Comparison of ENCODE assay signal across 8 mouse cellular contexts in the genomic region with DNA sequence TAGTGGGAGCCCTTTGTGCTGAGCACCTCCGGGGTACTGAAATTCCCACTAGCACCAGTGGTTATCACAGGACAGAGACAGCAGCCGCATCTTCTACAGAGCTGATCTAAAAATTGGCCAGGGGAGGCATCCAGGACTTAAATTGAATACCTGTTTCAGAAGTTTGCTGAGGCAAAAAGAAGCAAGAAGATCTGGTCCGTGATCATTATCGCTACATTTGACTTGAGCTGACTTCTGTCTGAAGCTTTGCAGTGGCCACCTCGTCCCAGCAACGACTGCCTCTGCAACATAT.
DNase-seq lines count a peak whose midpoint lies in the region; ATAC-seq and TF ChIP-seq lines count a peak whose summit lies in the region.

No protein-coding gene starts in this region.

- WGBS in kidney, embryonic 15.5 days, result 27% methylated on average over 6 of the region's 6 CpGs
- WGBS in kidney, adult 2 months, result 31% methylated on average over 6 of the region's 6 CpGs
- WGBS in embryonic facial prominence, embryonic 13.5 days, result 17% methylated on average over 6 of the region's 6 CpGs
- 16% methylated on average over 6 of the region's 6 CpGs for WGBS in hindbrain, postnatal 0 days
- 19% methylated on average over 6 of the region's 6 CpGs for WGBS in midbrain, postnatal 0 days

- no peak for DNase-seq in kidney, adult 2 months
- peak; percentile 23 for DNase-seq in hindbrain, postnatal 0 days (ENCODE audit: low spot score)
- no peak for DNase-seq in midbrain, postnatal 0 days (ENCODE audit: low spot score)
- no peak for DNase-seq in testis, postnatal 14 days (ENCODE audit: low spot score)
- DNase-seq in embryo, embryonic 11 days, result no peak

- no peak for TF ChIP-seq CTCF in kidney, adult 2 months (conservative IDR thresholded peaks at IDR 0.05; ENCODE audit: insufficient read depth, insufficient read length, low read depth, low read length)
- TF ChIP-seq CTCF in hindbrain, postnatal 0 days (IDR thresholded peaks at IDR 0.05; ENCODE audit: low read depth), result no peak
- no peak for TF ChIP-seq CTCF in midbrain, postnatal 0 days (IDR thresholded peaks at IDR 0.05)

- no peak overlapping the region for H3K9ac ChIP-seq in kidney, embryonic 15.5 days
- peak overlapping the region; percentile 69; the same call in 1 of the 2 replicates for H3K9ac ChIP-seq in embryonic facial prominence, embryonic 13.5 days
- no peak overlapping the region for H3K9ac ChIP-seq in hindbrain, postnatal 0 days (replicated peaks; ENCODE audit: low read length)
- H3K9ac ChIP-seq in midbrain, postnatal 0 days (replicated peaks; ENCODE audit: low read length, poor library complexity, severe bottlenecking), result no peak overlapping the region

- TF ChIP-seq POLR2A in kidney, adult 2 months (IDR thresholded peaks at IDR 0.05; ENCODE audit: low read depth, low read length), result no peak

- H3K4me2 ChIP-seq in kidney, embryonic 15.5 days, result peak overlapping the region; percentile 77
- H3K4me2 ChIP-seq in embryonic facial prominence, embryonic 13.5 days, result peak overlapping the region; percentile 79
- peak overlapping the region; percentile 76 for H3K4me2 ChIP-seq in hindbrain, postnatal 0 days (ENCODE audit: low read depth, low read length)
- H3K4me2 ChIP-seq in midbrain, postnatal 0 days (ENCODE audit: low read depth, low read length, poor library complexity, severe bottlenecking), result peak overlapping the region; percentile 62

- H3K4me1 ChIP-seq in kidney, embryonic 15.5 days, result peaks cover 33% of the 10 kb centered on the region
- H3K4me1 ChIP-seq in kidney, adult 2 months (ENCODE audit: control insufficient read depth, insufficient read depth, low read length), result peaks cover 8% of the 10 kb centered on the region; the same call in 1 of the 2 replicates
- peaks cover 21% of the 10 kb centered on the region for H3K4me1 ChIP-seq in embryonic facial prominence, embryonic 13.5 days
- peaks cover 14% of the 10 kb centered on the region for H3K4me1 ChIP-seq in hindbrain, postnatal 0 days (ENCODE audit: insufficient read depth, low read length)
- H3K4me1 ChIP-seq in midbrain, postnatal 0 days (ENCODE audit: insufficient read depth, low read length), result peaks cover 8% of the 10 kb centered on the region

- peak overlapping the region; percentile 93 for H3K27ac ChIP-seq in kidney, embryonic 15.5 days
- no peak overlapping the region for H3K27ac ChIP-seq in kidney, adult 2 months (ENCODE audit: insufficient read depth, low read depth, low read length)
- H3K27ac ChIP-seq in embryonic facial prominence, embryonic 13.5 days, result peak overlapping the region; percentile 88
- no peak overlapping the region for H3K27ac ChIP-seq in hindbrain, postnatal 0 days
- H3K27ac ChIP-seq in midbrain, postnatal 0 days (ENCODE audit: low read depth, low read length), result no peak overlapping the region

- no peaks in the 10 kb centered on the region for H3K9me3 ChIP-seq in kidney, embryonic 15.5 days (replicated peaks)
- H3K9me3 ChIP-seq in embryonic facial prominence, embryonic 13.5 days, result no peaks in the 10 kb centered on the region
- no peaks in the 10 kb centered on the region for H3K9me3 ChIP-seq in hindbrain, postnatal 0 days (ENCODE audit: low read length)
- H3K9me3 ChIP-seq in midbrain, postnatal 0 days (ENCODE audit: low read length), result no peaks in the 10 kb centered on the region

- H3K36me3 ChIP-seq in kidney, embryonic 15.5 days, result no peaks in the 10 kb centered on the region
- no peaks in the 10 kb centered on the region for H3K36me3 ChIP-seq in kidney, adult 2 months (ENCODE audit: control insufficient read depth, insufficient read depth, low read length)
- H3K36me3 ChIP-seq in embryonic facial prominence, embryonic 13.5 days, result no peaks in the 10 kb centered on the region
- H3K36me3 ChIP-seq in hindbrain, postnatal 0 days (ENCODE audit: insufficient read depth, low read length), result no peaks in the 10 kb centered on the region
- no peaks in the 10 kb centered on the region for H3K36me3 ChIP-seq in midbrain, postnatal 0 days (ENCODE audit: insufficient read depth, low read length)

- ATAC-seq in kidney, embryonic 15.5 days (replicated peaks; ENCODE audit: low FRiP score), result no peak
- ATAC-seq in embryonic facial prominence, embryonic 13.5 days (ENCODE audit: insufficient number of reproducible peaks, insufficient read depth, low FRiP score, low TSS enrichment, low read depth), result no peak
- no peak for ATAC-seq in hindbrain, postnatal 0 days
- ATAC-seq in midbrain, postnatal 0 days (ENCODE audit: low FRiP score), result no peak
- no peak for ATAC-seq in erythroblast, adult 5-6 weeks (replicated peaks; ENCODE audit: low FRiP score, poor library complexity, severe bottlenecking)

- no peaks in the 10 kb centered on the region; the same call in 1 of the 2 replicates for H3K27me3 ChIP-seq in kidney, embryonic 15.5 days
- no peaks in the 10 kb centered on the region for H3K27me3 ChIP-seq in kidney, adult 2 months (replicated peaks; ENCODE audit: control insufficient read depth, insufficient read depth, low read length)
- H3K27me3 ChIP-seq in embryonic facial prominence, embryonic 13.5 days, result no peaks in the 10 kb centered on the region
- no peaks in the 10 kb centered on the region for H3K27me3 ChIP-seq in hindbrain, postnatal 0 days (ENCODE audit: insufficient read depth, low read length)
- H3K27me3 ChIP-seq in midbrain, postnatal 0 days (ENCODE audit: insufficient read depth, low read length), result no peaks in the 10 kb centered on the region

- H3K4me3 ChIP-seq in kidney, embryonic 15.5 days (replicated peaks), result peak overlapping the region; percentile 40
- H3K4me3 ChIP-seq in kidney, adult 2 months (ENCODE audit: insufficient read depth, low read depth, low read length), result no peak overlapping the region
- peak overlapping the region; percentile 46 for H3K4me3 ChIP-seq in embryonic facial prominence, embryonic 13.5 days
- H3K4me3 ChIP-seq in hindbrain, postnatal 0 days (ENCODE audit: low read length), result peak overlapping the region; percentile 38
- H3K4me3 ChIP-seq in midbrain, postnatal 0 days (ENCODE audit: low read depth, low read length), result peak overlapping the region; percentile 29

Comparison
In these comparisons a context has a peak if more than half of its experiments do, and no peak if none do; other contexts are left out.
1. H3K27ac ChIP-seq: peak in kidney, embryonic 15.5 days (single experiment) and embryonic facial prominence, embryonic 13.5 days (single experiment); none in kidney, adult 2 months (single experiment), hindbrain, postnatal 0 days (single experiment) and midbrain, postnatal 0 days (single experiment).
2. Peak in every context shown above with its lines, with median percentiles within 50 percentile points of each other: H3K4me2 ChIP-seq.